11 mouse cellular contexts compared by ENCODE assay signal in the genomic region with DNA sequence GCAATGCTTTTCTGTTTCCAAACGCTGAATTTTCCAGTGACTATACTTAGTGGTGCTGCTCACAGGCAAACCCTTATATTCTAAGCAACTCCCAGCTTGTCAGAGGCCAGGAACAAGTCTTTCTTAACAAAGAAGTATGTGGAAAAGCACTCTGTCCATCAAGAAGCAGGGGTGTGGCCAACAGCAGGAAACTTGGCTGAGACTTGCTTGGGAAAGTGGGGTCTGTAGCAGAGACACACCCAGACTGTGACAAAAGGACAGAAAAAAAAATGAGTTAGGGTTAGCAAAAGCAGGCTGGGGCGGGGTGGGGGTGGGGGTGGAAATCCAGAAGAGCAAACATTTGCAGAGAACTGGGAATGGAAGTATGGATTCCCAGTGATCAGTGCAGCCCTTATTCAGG. TPM values are rescaled to one million over a fixed set of nuclear protein-coding genes. Genes with fewer than 3 reads are reported as not detected.
DNase-seq lines count a peak whose midpoint lies in the region; ATAC-seq lines count a peak whose summit lies in the region.
"Had no signal": no experiment of that assay in that cellular context is flagged by ENCODE, and none has a peak within 500 bp of the region (broad histone marks: within the 10 kb centered on the region; RNA-seq: fewer than 3 reads in every experiment).

No protein-coding gene starts in this region.

- H3K4me3 ChIP-seq in forebrain, embryonic 14.5 days (ENCODE audit: low read depth, low read length): no peak overlapping the region
- no peak overlapping the region for H3K4me3 ChIP-seq in forebrain, embryonic 11.5 days (ENCODE audit: low read depth, low read length)
- no peak overlapping the region for H3K4me3 ChIP-seq in heart, embryonic 16.5 days (ENCODE audit: low read length)
- H3K4me3 ChIP-seq in lung, embryonic 15.5 days: no peak overlapping the region

- 24% methylated on average over 2 of the region's 2 CpGs for WGBS in forebrain, embryonic 14.5 days
- WGBS in forebrain, embryonic 11.5 days: 26% methylated on average over 2 of the region's 2 CpGs
- WGBS in heart, embryonic 16.5 days: 32% methylated on average over 2 of the region's 2 CpGs
- 27% methylated on average over 2 of the region's 2 CpGs for WGBS in lung, embryonic 15.5 days

- no peak overlapping the region for H3K4me2 ChIP-seq in forebrain, embryonic 14.5 days (ENCODE audit: low read length)
- H3K4me2 ChIP-seq in forebrain, embryonic 11.5 days (ENCODE audit: low read depth, low read length, severe bottlenecking): no peak overlapping the region
- no peak overlapping the region for H3K4me2 ChIP-seq in heart, embryonic 16.5 days (ENCODE audit: low read depth, low read length)
- H3K4me2 ChIP-seq in lung, embryonic 15.5 days: no peak overlapping the region

- H3K9me3 ChIP-seq in forebrain, embryonic 14.5 days (replicated peaks; ENCODE audit: control insufficient read depth, low read length): no peaks in the 10 kb centered on the region
- H3K9me3 ChIP-seq in forebrain, embryonic 11.5 days (ENCODE audit: control insufficient read depth, low read length): no peaks in the 10 kb centered on the region
- no peaks in the 10 kb centered on the region for H3K9me3 ChIP-seq in heart, embryonic 16.5 days (replicated peaks; ENCODE audit: control insufficient read depth, low read length)
- H3K9me3 ChIP-seq in lung, embryonic 15.5 days: no peaks in the 10 kb centered on the region

- no peak overlapping the region for H3K27ac ChIP-seq in forebrain, embryonic 14.5 days (ENCODE audit: low read depth, low read length)
- H3K27ac ChIP-seq in forebrain, embryonic 11.5 days (ENCODE audit: low read depth, low read length): no peak overlapping the region
- peak overlapping the region; percentile 10 for H3K27ac ChIP-seq in heart, embryonic 16.5 days (ENCODE audit: low read length)
- H3K27ac ChIP-seq in lung, embryonic 15.5 days: peak overlapping the region; percentile 72

- H3K9ac ChIP-seq in forebrain, embryonic 14.5 days (ENCODE audit: low read length): no peak overlapping the region
- H3K9ac ChIP-seq in forebrain, embryonic 11.5 days (ENCODE audit: low read length): no peak overlapping the region
- no peak overlapping the region for H3K9ac ChIP-seq in heart, embryonic 16.5 days (ENCODE audit: low read length)
- H3K9ac ChIP-seq in lung, embryonic 15.5 days: no peak overlapping the region

- peak; percentile 44; the same call in 1 of the 2 replicates for ATAC-seq in forebrain, embryonic 14.5 days
- ATAC-seq in forebrain, embryonic 11.5 days (replicated peaks; ENCODE audit: low FRiP score): no peak
- peak; percentile 25; the same call in 1 of the 2 replicates for ATAC-seq in heart, embryonic 16.5 days (replicated peaks; ENCODE audit: extremely low read depth, insufficient read depth, low FRiP score)
- ATAC-seq in lung, embryonic 15.5 days (ENCODE audit: borderline replicate concordance, extremely low read depth, low FRiP score, low TSS enrichment): peak; percentile 86

- H3K4me1 ChIP-seq in forebrain, embryonic 14.5 days (ENCODE audit: control insufficient read depth, insufficient read depth, low read length): no peaks in the 10 kb centered on the region
- H3K4me1 ChIP-seq in forebrain, embryonic 11.5 days (replicated peaks; ENCODE audit: control insufficient read depth, insufficient read depth, low read length): no peaks in the 10 kb centered on the region
- peaks cover 36% of the 10 kb centered on the region for H3K4me1 ChIP-seq in heart, embryonic 16.5 days (ENCODE audit: control insufficient read depth, insufficient read depth, low read length)
- peaks cover 22% of the 10 kb centered on the region for H3K4me1 ChIP-seq in lung, embryonic 15.5 days

- no peaks in the 10 kb centered on the region for H3K36me3 ChIP-seq in forebrain, embryonic 14.5 days (ENCODE audit: control insufficient read depth, insufficient read depth, low read length)
- no peaks in the 10 kb centered on the region for H3K36me3 ChIP-seq in forebrain, embryonic 11.5 days (ENCODE audit: control insufficient read depth, insufficient read depth, low read length)
- H3K36me3 ChIP-seq in heart, embryonic 16.5 days (ENCODE audit: control insufficient read depth, insufficient read depth): no peaks in the 10 kb centered on the region
- no peaks in the 10 kb centered on the region for H3K36me3 ChIP-seq in lung, embryonic 15.5 days

- DNase-seq in forebrain, embryonic 14.5 days (ENCODE audit: low spot score): peak; percentile 54
- no peak for DNase-seq in forebrain, embryonic 11.5 days (ENCODE audit: low spot score)
- DNase-seq in ZHBTc4 (ENCODE audit: low read depth, low spot score): peak; percentile 32
- DNase-seq in adrenal gland, adult 8-10 months: no peak
- no peak for DNase-seq in thymus, postnatal 0 days (ENCODE audit: low spot score)
- no peak for DNase-seq in cerebellum, adult 8-10 months
- DNase-seq: B cell, adult 2 months; cerebellum, postnatal 14 days; spleen, adult 18-20 months had no signal

- H3K27me3 ChIP-seq in forebrain, embryonic 14.5 days (replicated peaks; ENCODE audit: control insufficient read depth, insufficient read depth, low read length): no peaks in the 10 kb centered on the region
- no peaks in the 10 kb centered on the region for H3K27me3 ChIP-seq in forebrain, embryonic 11.5 days (ENCODE audit: control insufficient read depth, insufficient read depth, low read length)
- no peaks in the 10 kb centered on the region for H3K27me3 ChIP-seq in heart, embryonic 16.5 days (ENCODE audit: control insufficient read depth, insufficient read depth, low read length)
- H3K27me3 ChIP-seq in lung, embryonic 15.5 days: no peaks in the 10 kb centered on the region

RNA-seq across cellular contexts. Expression of a gene that starts 23.8 kb away (rescaled TPM):
- polyA plus RNA-seq in forebrain, embryonic 14.5 days (2014; fragmentation: Nextera tagmentation; extraction: Ambion mirVana): 90.2 and 101 TPM in 2 replicates
- polyA plus RNA-seq in forebrain, embryonic 11.5 days (2014; fragmentation: Nextera tagmentation; extraction: Ambion mirVana): 171 and 176 TPM in 2 replicates
- 420 and 441 TPM in 2 replicates for polyA plus RNA-seq in heart, embryonic 16.5 days (2015; fragmentation: Nextera tagmentation; extraction: Ambion mirVana)
- polyA plus RNA-seq in lung, embryonic 15.5 days (2015; fragmentation: Nextera tagmentation; extraction: Ambion mirVana): 520 and 550 TPM in 2 replicates
- 10 to 100 TPM; 21.2 to 45.6 (median 33.8) TPM for total RNA-seq in adrenal gland, adult 8-10 months (2022)
- polyA plus RNA-seq in thymus, postnatal 0 days (2015; fragmentation: Nextera tagmentation; extraction: Ambion mirVana): 59.9 and 70.6 TPM in 2 replicates

Comparison
In these comparisons a context has a peak if more than half of its experiments do, and no peak if none do; other contexts are left out.
1. DNase-seq: peak in forebrain, embryonic 14.5 days (single experiment) and ZHBTc4 (single experiment); none in forebrain, embryonic 11.5 days (single experiment), adrenal gland, adult 8-10 months (single experiment), thymus, postnatal 0 days (single experiment) and cerebellum, adult 8-10 months (single experiment).
2. H3K27ac ChIP-seq: peak in heart, embryonic 16.5 days (single experiment) and lung, embryonic 15.5 days (single experiment); none in forebrain, embryonic 14.5 days (single experiment) and forebrain, embryonic 11.5 days (single experiment).